Mouse (Mus musculus): ENCODE measurements around the gene Med13. TPM values are rescaled to one million over a fixed set of nuclear protein-coding genes. Genes with fewer than 3 reads are reported as not detected.

Med13 gene
- polyA plus RNA-seq (2012; rRNA removed): 7.3 and 8.3 TPM in 2 replicates

GRCm38 (mm10) chr11:86356854-86357788, at the start of gene Med13:
Gene Med13, minus strand, starts transcription at chr11:86357602.

GRCm38 (mm10) chr11:86257460-86258076, 99.8 kb downstream of the Med13 start, which contains the start of gene Ints2:
Gene Ints2, minus strand, starts transcription at chr11:86257575.

Other genes with a start within 250 kb of the Med13 start
- 0.23 and 0.77 TPM in 2 replicates for gene Brip1, start 156.4 kb downstream of the Med13 start, polyA plus RNA-seq (2012; rRNA removed)
- gene Ints2, start 100.0 kb downstream of the Med13 start, polyA plus RNA-seq (2012; rRNA removed): 3.7 and 6.0 TPM in 2 replicates
- gene Rnft1, start 127.1 kb upstream of the Med13 start, polyA plus RNA-seq (2012; rRNA removed): 5.4 and 6.8 TPM in 2 replicates
- gene Rps6kb1, start 187.2 kb upstream of the Med13 start, polyA plus RNA-seq (2012; rRNA removed): 3.6 and 7.0 TPM in 2 replicates
- gene Tubd1, start 187.4 kb upstream of the Med13 start, polyA plus RNA-seq (2012; rRNA removed): 1.2 TPM in 2 replicates